Mouse (Mus musculus): Measurements from ENCODE around the gene Khdrbs2. TPM values are rescaled to one million over a fixed set of nuclear protein-coding genes. Genes with fewer than 3 reads are reported as not detected.
"Not testable (repeated sequence)": the region's sequence is repeated elsewhere in the genome, so short reads cannot be mapped to it uniquely, and the experiment has no call there.

The Khdrbs2 gene
- polyA plus RNA-seq, 1 experiment from 2014 or later = 2.4 TPM

DNA sequence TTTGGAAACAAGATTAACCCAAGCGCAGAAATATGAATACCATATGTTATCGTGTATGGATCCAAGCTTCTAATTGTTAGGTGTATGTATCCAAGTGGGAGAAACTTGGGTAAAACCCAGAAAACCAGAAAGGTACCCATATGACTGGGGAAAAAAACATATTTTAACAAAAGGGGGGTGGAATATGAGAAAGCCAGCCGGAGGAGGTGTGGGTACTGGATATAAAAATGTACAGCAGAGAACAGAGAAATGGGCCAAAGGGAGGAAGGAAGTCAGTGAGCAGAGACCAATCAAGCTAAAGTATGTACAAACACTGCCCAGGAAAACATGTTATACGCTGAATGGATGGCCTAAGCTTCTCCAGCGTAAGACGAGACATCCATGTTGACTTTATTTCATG is 330.9 kb downstream of the Khdrbs2 start:
- Histone ChIP-seq H3K36me3 (no peaks in the 10 kb centered on the region), H3K27ac (no peak overlapping the region), H3K9me3 (no peaks in the 10 kb centered on the region), H3K4me1 (no peaks in the 10 kb centered on the region), H3K4me3 (no peak overlapping the region), H3K27me3 (ENCODE audit: insufficient read depth, poor library complexity, severe bottlenecking) (no peaks in the 10 kb centered on the region)
- 90% methylated on average over 6 of the region's 6 CpGs for whole genome bisulfite sequencing
- no peak for DNase-seq (ENCODE audit: low spot score)

GRCm38 (mm10) chr1:32547194-32547593 is 374.7 kb downstream of the Khdrbs2 start, which contains the start of gene Gm5415:
TSS of gene Gm5415 (minus strand) at chr1:32547294.
- not testable (repeated sequence) for H3K4me3 ChIP-seq; H3K27ac ChIP-seq; H3K36me3 ChIP-seq; H3K27me3 ChIP-seq (ENCODE audit: insufficient read depth, poor library complexity, severe bottlenecking); H3K4me1 ChIP-seq; DNase-seq (ENCODE audit: low spot score); H3K9me3 ChIP-seq
- WGBS = 68% methylated on average over 3 of the region's 7 CpGs

DNA sequence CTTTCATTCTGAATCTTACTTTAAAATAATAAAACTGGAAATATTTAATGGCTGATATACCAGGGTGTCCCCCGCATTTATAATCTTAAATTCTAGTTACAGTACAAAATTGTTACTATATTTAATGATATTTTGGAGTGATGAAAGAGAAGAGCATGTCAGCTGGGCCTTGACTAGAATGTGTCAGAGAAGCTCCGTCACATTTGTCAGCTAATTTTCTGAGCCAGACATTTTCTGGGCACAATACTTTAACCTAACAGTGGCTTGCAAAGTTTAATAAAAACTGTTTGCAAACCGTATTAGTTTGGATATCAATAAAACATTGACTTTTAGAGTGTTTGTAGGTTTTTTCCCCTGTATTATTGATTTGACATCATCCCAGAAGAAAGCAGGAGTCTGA is 380.9 kb downstream of the Khdrbs2 start:
- H3K4me1 ChIP-seq = no peaks in the 10 kb centered on the region
- no peak for DNase-seq (ENCODE audit: low spot score)
- no peak overlapping the region for H3K4me3 ChIP-seq
- H3K9me3 ChIP-seq = no peaks in the 10 kb centered on the region
- no peaks in the 10 kb centered on the region for H3K27me3 ChIP-seq (ENCODE audit: insufficient read depth, poor library complexity, severe bottlenecking)
- WGBS = 86% methylated on average over 3 of the region's 3 CpGs
- no peak overlapping the region for H3K27ac ChIP-seq
- no peaks in the 10 kb centered on the region for H3K36me3 ChIP-seq

DNA sequence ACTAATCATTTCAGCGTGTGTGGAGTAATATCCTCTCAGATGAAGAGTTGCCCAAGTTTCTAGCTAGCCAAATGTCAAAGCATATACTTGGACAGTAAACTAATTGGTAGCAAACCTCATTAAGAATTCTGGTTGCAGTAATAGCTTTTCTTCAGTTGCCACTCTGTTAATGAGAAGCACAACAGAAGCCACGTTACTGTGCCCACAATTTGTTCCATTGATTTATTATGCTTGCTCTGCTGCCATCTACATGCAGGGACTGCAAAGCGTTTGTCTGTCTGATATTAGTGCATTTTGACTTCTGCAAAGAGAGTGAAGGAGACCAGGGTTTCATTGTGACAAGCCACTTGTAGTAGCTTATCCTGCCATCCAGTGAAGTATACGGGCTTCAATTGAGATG is 381.4 kb downstream of the Khdrbs2 start:
- H3K4me3 ChIP-seq = no peak overlapping the region

GRCm38 (mm10) chr1:32568901-32569300 is 396.4 kb downstream of the Khdrbs2 start:
- no peak for DNase-seq (ENCODE audit: low spot score)
- no peak overlapping the region for H3K4me3 ChIP-seq
- no peak overlapping the region for H3K27ac ChIP-seq
- no peaks in the 10 kb centered on the region for H3K36me3 ChIP-seq
- H3K9me3 ChIP-seq = no peaks in the 10 kb centered on the region
- no peaks in the 10 kb centered on the region for H3K4me1 ChIP-seq
- WGBS = 72% methylated on average over 2 of the region's 2 CpGs
- H3K27me3 ChIP-seq (ENCODE audit: insufficient read depth, poor library complexity, severe bottlenecking) = no peaks in the 10 kb centered on the region

More for the DNA sequence above, 381.4 kb downstream of the Khdrbs2 start:
- Histone ChIP-seq H3K27me3 (ENCODE audit: insufficient read depth, poor library complexity, severe bottlenecking) (no peaks in the 10 kb centered on the region), H3K27ac (no peak overlapping the region), H3K4me1 (no peaks in the 10 kb centered on the region), H3K9me3 (no peaks in the 10 kb centered on the region), H3K36me3 (no peaks in the 10 kb centered on the region)
- WGBS = 68% methylated on average over 4 of the region's 4 CpGs
- DNase-seq (ENCODE audit: low spot score) = no peak

DNA sequence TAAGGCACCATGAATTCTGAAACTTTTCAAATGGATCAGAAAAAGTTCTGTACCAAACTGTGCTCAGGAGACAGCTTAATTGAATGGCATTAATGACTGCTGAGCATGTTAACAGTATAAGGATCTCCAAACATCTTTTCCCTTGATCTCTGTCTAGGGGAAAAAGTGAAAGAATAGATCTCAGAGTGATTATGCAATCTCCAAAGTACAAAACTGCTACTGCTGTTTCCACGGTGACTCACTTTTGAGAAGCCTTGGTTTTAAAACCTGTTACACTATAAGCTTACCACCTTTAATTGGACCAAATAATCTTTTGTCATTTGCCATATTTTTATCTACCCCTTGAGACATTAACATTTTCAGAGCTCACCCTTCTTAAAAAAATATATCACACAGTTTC is 453.5 kb downstream of the Khdrbs2 start:
- Histone ChIP-seq H3K4me1 (no peaks in the 10 kb centered on the region), H3K36me3 (no peaks in the 10 kb centered on the region), H3K9me3 (no peaks in the 10 kb centered on the region), H3K4me3 (no peak overlapping the region), H3K27me3 (ENCODE audit: insufficient read depth, poor library complexity, severe bottlenecking) (no peaks in the 10 kb centered on the region), H3K27ac (no peak overlapping the region)
- no peak for DNase-seq (ENCODE audit: low spot score)
- WGBS = 89% methylated on average over 1 of the region's 1 CpGs

GRCm38 (mm10) chr1:32632415-32633354 is 460.2 kb downstream of the Khdrbs2 start:
- Histone ChIP-seq H3K27me3 (ENCODE audit: insufficient read depth, poor library complexity, severe bottlenecking) (no peaks in the 10 kb centered on the region), H3K27ac (no peak overlapping the region), H3K4me1 (no peaks in the 10 kb centered on the region), H3K36me3 (no peaks in the 10 kb centered on the region), H3K9me3 (no peaks in the 10 kb centered on the region), H3K4me3 (no peak overlapping the region)
- WGBS = 84% methylated on average over 5 of the region's 5 CpGs
- DNase-seq (ENCODE audit: low spot score) = no peak

- Histone ChIP-seq H3K27ac (no peak overlapping the region), H3K36me3 (no peaks in the 10 kb centered on the region), H3K4me3 (no peak overlapping the region), H3K27me3 (ENCODE audit: insufficient read depth, poor library complexity, severe bottlenecking) (no peaks in the 10 kb centered on the region), H3K4me1 (no peaks in the 10 kb centered on the region), H3K9me3 (no peaks in the 10 kb centered on the region)
- WGBS = 81% methylated on average over 4 of the region's 4 CpGs
- no peak for DNase-seq (ENCODE audit: low spot score)
Observed at GRCm38 (mm10) chr1:32633404-32633803, 460.9 kb downstream of the Khdrbs2 start.

DNA sequence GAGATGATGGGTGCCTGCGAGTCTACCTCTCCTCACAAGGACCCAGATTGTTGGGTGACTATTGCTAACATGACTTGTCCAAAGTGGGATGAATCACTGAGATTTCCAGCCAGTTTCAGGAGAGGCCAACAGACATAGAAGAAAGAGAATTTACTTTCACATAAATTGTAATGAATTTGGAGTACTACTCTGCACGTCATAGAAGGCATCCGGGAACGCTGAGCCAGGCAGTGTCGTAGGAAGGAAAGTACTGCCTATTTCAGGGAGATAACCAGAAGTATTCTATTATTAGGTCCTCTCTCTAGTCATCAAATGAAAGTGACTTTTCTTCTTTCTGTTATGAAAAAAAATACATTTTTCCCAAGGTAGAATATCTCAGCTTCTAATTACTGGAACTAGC is 466.6 kb downstream of the Khdrbs2 start:
- no peaks in the 10 kb centered on the region for H3K9me3 ChIP-seq
- WGBS = 79% methylated on average over 5 of the region's 5 CpGs
- no peak overlapping the region for H3K27ac ChIP-seq
- H3K36me3 ChIP-seq = no peaks in the 10 kb centered on the region
- H3K27me3 ChIP-seq (ENCODE audit: insufficient read depth, poor library complexity, severe bottlenecking) = no peaks in the 10 kb centered on the region
- no peak for DNase-seq (ENCODE audit: low spot score)
- no peaks in the 10 kb centered on the region for H3K4me1 ChIP-seq
- H3K4me3 ChIP-seq = no peak overlapping the region

DNA sequence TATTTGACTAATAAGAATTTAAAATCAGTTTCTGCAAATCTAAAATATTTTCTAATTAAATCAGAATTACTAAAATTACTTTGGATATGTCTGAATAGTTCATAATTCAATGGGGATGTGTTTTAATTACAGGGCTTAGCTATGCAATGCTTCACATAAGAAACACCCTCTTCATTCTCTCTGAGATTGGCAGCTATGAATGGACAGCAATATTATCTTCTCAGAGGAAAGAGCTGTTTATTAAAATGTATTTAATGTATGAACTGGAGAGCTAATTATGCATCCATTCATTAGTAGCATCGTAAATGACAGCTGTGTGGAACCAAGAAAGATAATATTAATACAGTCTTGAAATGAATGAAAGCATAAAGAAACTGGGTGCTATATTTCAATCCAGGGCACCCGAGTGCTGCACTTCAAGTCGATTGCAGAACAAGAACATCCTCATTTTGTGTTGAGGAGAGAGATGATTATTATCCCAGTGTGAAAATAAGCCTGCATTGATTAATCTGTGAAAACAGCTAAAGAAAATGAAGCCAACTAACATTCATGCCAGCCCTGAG is 477.2 kb downstream of the Khdrbs2 start:
- DNase-seq (ENCODE audit: low spot score) = no peak
- Histone ChIP-seq H3K4me3 (no peak overlapping the region), H3K27ac (no peak overlapping the region), H3K9me3 (no peaks in the 10 kb centered on the region), H3K27me3 (ENCODE audit: insufficient read depth, poor library complexity, severe bottlenecking) (no peaks in the 10 kb centered on the region), H3K36me3 (no peaks in the 10 kb centered on the region), H3K4me1 (no peaks in the 10 kb centered on the region)
- 76% methylated on average over 3 of the region's 3 CpGs for WGBS

- no peak overlapping the region for H3K27ac ChIP-seq
- no peaks in the 10 kb centered on the region for H3K4me1 ChIP-seq
- H3K27me3 ChIP-seq (ENCODE audit: insufficient read depth, poor library complexity, severe bottlenecking) = no peaks in the 10 kb centered on the region
- 57% methylated on average over 9 of the region's 9 CpGs for WGBS
- H3K36me3 ChIP-seq = no peaks in the 10 kb centered on the region
- no peak for DNase-seq (ENCODE audit: low spot score)
- no peaks in the 10 kb centered on the region for H3K9me3 ChIP-seq
- no peak overlapping the region for H3K4me3 ChIP-seq
Observed at GRCm38 (mm10) chr1:32693806-32694205, 521.3 kb downstream of the Khdrbs2 start.

GRCm38 (mm10) chr1:32700132-32700531 is 527.6 kb downstream of the Khdrbs2 start:
- H3K4me3 ChIP-seq = no peak overlapping the region
- 87% methylated on average over 4 of the region's 4 CpGs for WGBS
- no peak for DNase-seq (ENCODE audit: low spot score)
- H3K9me3 ChIP-seq = no peaks in the 10 kb centered on the region
- H3K27ac ChIP-seq = no peak overlapping the region
- H3K4me1 ChIP-seq = no peaks in the 10 kb centered on the region
- no peaks in the 10 kb centered on the region for H3K36me3 ChIP-seq
- no peaks in the 10 kb centered on the region for H3K27me3 ChIP-seq (ENCODE audit: insufficient read depth, poor library complexity, severe bottlenecking)

DNA sequence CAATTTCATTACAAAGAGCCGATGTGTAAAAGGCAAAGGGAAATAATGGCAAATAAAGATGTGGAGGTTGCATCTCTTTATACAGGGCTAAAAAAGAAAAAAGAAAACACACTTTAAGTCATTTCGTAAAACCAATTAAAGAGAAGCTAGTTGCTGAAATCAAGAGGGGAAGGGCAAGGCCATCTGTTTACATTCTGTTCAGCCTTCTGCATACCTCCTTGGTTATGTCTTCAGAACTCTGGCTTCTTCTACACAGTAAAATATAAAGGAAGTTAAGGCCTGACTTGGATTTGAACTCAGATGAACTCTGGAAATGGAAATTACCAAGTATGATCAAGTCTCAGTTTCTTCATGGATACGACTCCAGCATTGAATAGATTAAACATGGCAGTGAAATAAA is 528.8 kb downstream of the Khdrbs2 start:
- DNase-seq (ENCODE audit: low spot score) = no peak
- H3K4me1 ChIP-seq = no peaks in the 10 kb centered on the region
- no peaks in the 10 kb centered on the region for H3K27me3 ChIP-seq (ENCODE audit: insufficient read depth, poor library complexity, severe bottlenecking)
- H3K27ac ChIP-seq = no peak overlapping the region
- WGBS = 87% methylated on average over 3 of the region's 3 CpGs
- H3K9me3 ChIP-seq = no peaks in the 10 kb centered on the region
- no peaks in the 10 kb centered on the region for H3K36me3 ChIP-seq
- no peak overlapping the region for H3K4me3 ChIP-seq
